Mouse (Mus musculus) MEL (cell line): ENCODE results near the gene Zbtb18.

Experiments used
- BHLHE40 ChIP-seq: IDR thresholded peaks from 2 replicates; pipeline ENCODE4 v1.6.1; 2012; ENCODE audit warnings: low read depth, mild to moderate bottlenecking, inconsistent platforms, low read length, improper control_type of control experiment, borderline replicate concordance
- CHD2 ChIP-seq: IDR thresholded peaks from 2 replicates; pipeline ENCODE4 v1.6.1; 2011; ENCODE audit warnings: low read length, improper control_type of control experiment
- CTCF ChIP-seq, 3 experiments: IDR thresholded peaks in 2 of 3; conservative IDR thresholded peaks in 1 of 3; 2 replicates each; pipeline ENCODE4 v1.5.1; 2011 to 2012; ENCODE audit warnings: low read length in 3 of 3, low read depth in 2 of 3, mild to moderate bottlenecking in 2 of 3, improper control_type of control experiment in 1 of 3, inconsistent platforms in 1 of 3, mixed read lengths in 1 of 3, moderate library complexity in 1 of 3; ENCODE audit not compliant: control insufficient read depth in 1 of 3, insufficient read depth in 1 of 3, poor library complexity in 1 of 3, severe bottlenecking in 1 of 3
- E2F4 ChIP-seq: IDR thresholded peaks from 2 replicates; pipeline ENCODE4 v1.6.1; 2011; ENCODE audit warnings: low read depth, low read length, improper control_type of control experiment, borderline replicate concordance
- EP300 ChIP-seq, 2 experiments: IDR thresholded peaks; 2 replicates each; pipeline ENCODE4 v1.6.1; 2011; ENCODE audit warnings: improper control_type of control experiment in 2 of 2, low read length in 2 of 2, low read depth in 1 of 2, mild to moderate bottlenecking in 1 of 2
- JUND ChIP-seq: IDR thresholded peaks from 2 replicates; pipeline ENCODE4 v1.6.1; 2011; ENCODE audit warnings: low read depth, mild to moderate bottlenecking, improper control_type of control experiment, low read length
- KAT2A ChIP-seq: conservative IDR thresholded peaks from 2 replicates; pipeline ENCODE4 v1.6.1; 2012; ENCODE audit warnings: low read depth, low read length, improper control_type of control experiment, inconsistent platforms
- MAZ ChIP-seq: IDR thresholded peaks from 2 replicates; pipeline ENCODE4 v1.6.1; 2012; ENCODE audit warnings: low read depth, mild to moderate bottlenecking, inconsistent platforms, low read length, improper control_type of control experiment
- POLR2A ChIP-seq, 2 experiments: IDR thresholded peaks; 2 replicates each; pipeline ENCODE4 v1.6.1; 2011 to 2012; ENCODE audit warnings: low read length in 2 of 2, mild to moderate bottlenecking in 2 of 2, control low read depth in 1 of 2, improper control_type of control experiment in 1 of 2, low read depth in 1 of 2, moderate library complexity in 1 of 2; ENCODE audit not compliant: control insufficient read depth in 1 of 2, insufficient read depth in 1 of 2, poor library complexity in 1 of 2
- POLR2AphosphoS2 ChIP-seq: IDR thresholded peaks from 2 replicates; pipeline ENCODE4 v1.6.1; 2011; ENCODE audit warnings: low read length, improper control_type of control experiment
- TAL1 ChIP-seq: IDR thresholded peaks from 2 replicates; pipeline ENCODE4 v1.6.1; 2012; ENCODE audit warnings: mild to moderate bottlenecking, inconsistent platforms, low read length, moderate library complexity, mixed read lengths

- no peak for TF ChIP-seq EP300 (IDR thresholded peaks at IDR 0.05; ENCODE audit: low read depth in 1 of 2, low read length in 2 of 2)
- TF ChIP-seq CTCF (IDR thresholded peaks at IDR 0.05 in 2 of 3, conservative IDR thresholded peaks at IDR 0.05 in 1 of 3; ENCODE audit: control insufficient read depth in 1 of 3, insufficient read depth in 1 of 3, low read depth in 2 of 3, low read length in 3 of 3, poor library complexity in 1 of 3, severe bottlenecking in 1 of 3), result peak in 1 of 3 experiments; percentile 4; a peak in 1 of 6 replicates
- TF ChIP-seq KAT2A, result no peak
- no peak for TF ChIP-seq POLR2AphosphoS2
- TF ChIP-seq POLR2A (IDR thresholded peaks at IDR 0.05; ENCODE audit: control insufficient read depth in 1 of 2, insufficient read depth in 1 of 2, low read depth in 1 of 2, low read length in 2 of 2, poor library complexity in 1 of 2), result no peak
- TF ChIP-seq CHD2, result no peak
- TF ChIP-seq E2F4, result no peak
- TF ChIP-seq BHLHE40, result no peak
- TF ChIP-seq TAL1, result no peak
- no peak for TF ChIP-seq JUND
- no peak for TF ChIP-seq MAZ
These were observed 22.0 kb upstream of the Zbtb18 start for GRCm38 (mm10) chr1:177420126-177420525.
